Mouse (Mus musculus) cerebellum, adult 2 months (tissue): ENCODE data around the gene Isx. TPM values are rescaled to one million over a fixed set of nuclear protein-coding genes. Genes with fewer than 3 reads are reported as not detected.

Experiments used
- DNase-seq, 2 experiments: peaks; one replicate each; pipeline ENCODE4 v3.0.0; 2021
- H3K27ac ChIP-seq: fragments of 200-500 bp; 2 replicates; pipeline ENCODE4 v1.5.1; 2012; ENCODE audit warnings: low read length, control low read depth, inconsistent platforms; ENCODE audit not compliant: insufficient read depth
- H3K27me3 ChIP-seq: fragments of 200-500 bp; 2 replicates; pipeline ENCODE4 v1.6.1; 2012; ENCODE audit warnings: inconsistent platforms, mild to moderate bottlenecking, low read length, moderate library complexity; ENCODE audit not compliant: control insufficient read depth, insufficient read depth
- H3K4me1 ChIP-seq: fragments of 200-500 bp; 2 replicates; pipeline ENCODE4 v1.6.1; 2011; ENCODE audit warnings: low read length; ENCODE audit not compliant: control insufficient read depth, insufficient read depth
- H3K4me3 ChIP-seq: fragments of 200-500 bp; replicated peaks from 2 replicates; pipeline ENCODE3; 2011; ENCODE audit warnings: mild to moderate bottlenecking, low read depth, low read length, control low read depth; ENCODE audit not compliant: insufficient read depth
- CTCF ChIP-seq: fragments of 200-500 bp; IDR thresholded peaks from 2 replicates; pipeline ENCODE4 v1.5.1; 2011; ENCODE audit warnings: low read depth, mild to moderate bottlenecking, control low read depth, low read length, moderate library complexity, borderline replicate concordance; ENCODE audit not compliant: insufficient read depth
- POLR2A ChIP-seq: fragments of 200-500 bp; IDR thresholded peaks from 2 replicates; pipeline ENCODE4 v1.6.1; 2011; ENCODE audit warnings: low read length, control low read depth, borderline replicate concordance; ENCODE audit not compliant: insufficient read depth
- WGBS: fragments of 180-500 bp; shearing (Covaris S2); methylation state at CpG from one replicate; pipeline ENCODE4 v1.1.7; 2018; 5-methylcytosine and 5-hydroxymethylcytosine counted together
- polyA plus RNA-seq: library from polyadenylated mRNA; depleted of rRNA; stranded (reverse); fragments of >200 nt; gene quantifications from 2 replicates; pipeline ENCODE4 v1.2.3, GENCODE M21; 2012; rRNA removed

The Isx gene
- polyA plus RNA-seq, 1 experiment, result not detected

- H3K27me3 ChIP-seq, result no peaks in the 10 kb centered on the region
- no peak overlapping the region for H3K4me3 ChIP-seq
- no peak overlapping the region for H3K27ac ChIP-seq
- H3K4me1 ChIP-seq, result no peaks in the 10 kb centered on the region
- no peak for DNase-seq
- TF ChIP-seq CTCF, result no peak
- TF ChIP-seq POLR2A, result no peak
- WGBS, result 95% methylated on average over 2 of the region's 2 CpGs
Observed at GRCm38 (mm10) chr8:74936656-74937055, 63.7 kb downstream of the Isx start.

GRCm38 (mm10) chr8:74942056-74942455 is 69.1 kb downstream of the Isx start:
- Histone ChIP-seq H3K27ac (no peak overlapping the region), H3K27me3 (no peaks in the 10 kb centered on the region), H3K4me1 (no peaks in the 10 kb centered on the region), H3K4me3 (no peak overlapping the region)
- DNase-seq, result no peak
- 82% methylated on average over 3 of the region's 3 CpGs for WGBS
- no peak for TF ChIP-seq POLR2A
- no peak for TF ChIP-seq CTCF

Other genes starting within 250 kb of the Isx start
- 35.5 and 42.8 TPM in 2 replicates for gene Hmgxb4, start 120.2 kb downstream of the Isx start, polyA plus RNA-seq
- 48.4 and 51.8 TPM in 2 replicates for gene Tom1, start 160.5 kb downstream of the Isx start, polyA plus RNA-seq
- gene Hmox1, start 220.4 kb downstream of the Isx start, polyA plus RNA-seq, result 7.1 and 7.5 TPM in 2 replicates
- 11.0 and 12.1 TPM in 2 replicates for gene Mcm5, start 236.4 kb downstream of the Isx start, polyA plus RNA-seq